Mouse (Mus musculus): Measurements from ENCODE around the gene Abcf1. TPM values are rescaled to one million over a fixed set of nuclear protein-coding genes. Genes with fewer than 3 reads are reported as not detected.

Gene Abcf1
- polyA plus RNA-seq, 1 experiment = 122 TPM

- Histone ChIP-seq H3K27ac (ENCODE audit: control insufficient read depth, insufficient read depth, low read depth, low read length) (no peak overlapping the region), H3K4me3 (ENCODE audit: control insufficient read depth, low read depth, low read length) (no peak overlapping the region), H3K36me3 (ENCODE audit: control insufficient read depth, insufficient read depth, low read length) (no peaks in the 10 kb centered on the region), H3K4me1 (ENCODE audit: control insufficient read depth, insufficient read depth, low read length) (no peaks in the 10 kb centered on the region; the same call in none of the 2 replicates), H3K27me3 (ENCODE audit: control insufficient read depth, insufficient read depth, low read length) (no peaks in the 10 kb centered on the region)
- no peak for TF ChIP-seq POLR2A (IDR thresholded peaks at IDR 0.05; ENCODE audit: control insufficient read depth, low read depth, low read length)
- no peak for TF ChIP-seq CTCF (IDR thresholded peaks at IDR 0.05; ENCODE audit: control insufficient read depth, insufficient read depth, insufficient replicate concordance, low read depth, low read length)
Observed at GRCm38 (mm10) chr17:36001121-36001897, 31.7 kb upstream of the Abcf1 start.

GRCm38 (mm10) chr17:36000349-36000748, 30.8 kb upstream of the Abcf1 start:
- no peaks in the 10 kb centered on the region for H3K36me3 ChIP-seq (ENCODE audit: control insufficient read depth, insufficient read depth, low read length)
- no peaks in the 10 kb centered on the region for H3K27me3 ChIP-seq (ENCODE audit: control insufficient read depth, insufficient read depth, low read length)
- no peak overlapping the region for H3K27ac ChIP-seq (ENCODE audit: control insufficient read depth, insufficient read depth, low read depth, low read length)
- H3K4me1 ChIP-seq (ENCODE audit: control insufficient read depth, insufficient read depth, low read length) = no peaks in the 10 kb centered on the region; the same call in none of the 2 replicates
- no peak overlapping the region for H3K4me3 ChIP-seq (ENCODE audit: control insufficient read depth, low read depth, low read length)
- no peak for TF ChIP-seq POLR2A (IDR thresholded peaks at IDR 0.05; ENCODE audit: control insufficient read depth, low read depth, low read length)
- TF ChIP-seq CTCF (IDR thresholded peaks at IDR 0.05; ENCODE audit: control insufficient read depth, insufficient read depth, insufficient replicate concordance, low read depth, low read length) = no peak

GRCm38 (mm10) chr17:35999356-35999755, 29.8 kb upstream of the Abcf1 start:
- no peak overlapping the region for H3K27ac ChIP-seq (ENCODE audit: control insufficient read depth, insufficient read depth, low read depth, low read length)
- H3K4me1 ChIP-seq (ENCODE audit: control insufficient read depth, insufficient read depth, low read length) = no peaks in the 10 kb centered on the region; the same call in none of the 2 replicates
- H3K36me3 ChIP-seq (ENCODE audit: control insufficient read depth, insufficient read depth, low read length) = no peaks in the 10 kb centered on the region
- no peak overlapping the region for H3K4me3 ChIP-seq (ENCODE audit: control insufficient read depth, low read depth, low read length)
- no peak for TF ChIP-seq POLR2A (IDR thresholded peaks at IDR 0.05; ENCODE audit: control insufficient read depth, low read depth, low read length)
- TF ChIP-seq CTCF (IDR thresholded peaks at IDR 0.05; ENCODE audit: control insufficient read depth, insufficient read depth, insufficient replicate concordance, low read depth, low read length) = no peak
- H3K27me3 ChIP-seq (ENCODE audit: control insufficient read depth, insufficient read depth, low read length) = no peaks in the 10 kb centered on the region

- H3K4me3 ChIP-seq (ENCODE audit: control insufficient read depth, low read depth, low read length) = no peak overlapping the region
- H3K27ac ChIP-seq (ENCODE audit: control insufficient read depth, insufficient read depth, low read depth, low read length) = no peak overlapping the region
- no peaks in the 10 kb centered on the region for H3K27me3 ChIP-seq (ENCODE audit: control insufficient read depth, insufficient read depth, low read length)
- H3K36me3 ChIP-seq (ENCODE audit: control insufficient read depth, insufficient read depth, low read length) = no peaks in the 10 kb centered on the region
- no peak for TF ChIP-seq POLR2A (IDR thresholded peaks at IDR 0.05; ENCODE audit: control insufficient read depth, low read depth, low read length)
- no peak for TF ChIP-seq CTCF (IDR thresholded peaks at IDR 0.05; ENCODE audit: control insufficient read depth, insufficient read depth, insufficient replicate concordance, low read depth, low read length)
- no peaks in the 10 kb centered on the region; the same call in none of the 2 replicates for H3K4me1 ChIP-seq (ENCODE audit: control insufficient read depth, insufficient read depth, low read length)
Observed at GRCm38 (mm10) chr17:35998545-35999305, 29.2 kb upstream of the Abcf1 start.

- H3K27me3 ChIP-seq (ENCODE audit: control insufficient read depth, insufficient read depth, low read length) = no peaks in the 10 kb centered on the region
- H3K27ac ChIP-seq (ENCODE audit: control insufficient read depth, insufficient read depth, low read depth, low read length) = no peak overlapping the region
- H3K4me3 ChIP-seq (ENCODE audit: control insufficient read depth, low read depth, low read length) = no peak overlapping the region
- no peaks in the 10 kb centered on the region; the same call in none of the 2 replicates for H3K4me1 ChIP-seq (ENCODE audit: control insufficient read depth, insufficient read depth, low read length)
- no peaks in the 10 kb centered on the region for H3K36me3 ChIP-seq (ENCODE audit: control insufficient read depth, insufficient read depth, low read length)
- TF ChIP-seq POLR2A (IDR thresholded peaks at IDR 0.05; ENCODE audit: control insufficient read depth, low read depth, low read length) (no peak), CTCF (IDR thresholded peaks at IDR 0.05; ENCODE audit: control insufficient read depth, insufficient read depth, insufficient replicate concordance, low read depth, low read length) (no peak)
Observed at GRCm38 (mm10) chr17:35997713-35998510, 28.4 kb upstream of the Abcf1 start.

- H3K4me3 ChIP-seq (ENCODE audit: control insufficient read depth, low read depth, low read length) = no peak overlapping the region
- no peaks in the 10 kb centered on the region for H3K36me3 ChIP-seq (ENCODE audit: control insufficient read depth, insufficient read depth, low read length)
- H3K4me1 ChIP-seq (ENCODE audit: control insufficient read depth, insufficient read depth, low read length) = no peaks in the 10 kb centered on the region; the same call in none of the 2 replicates
- no peak for TF ChIP-seq POLR2A (IDR thresholded peaks at IDR 0.05; ENCODE audit: control insufficient read depth, low read depth, low read length)
- TF ChIP-seq CTCF (IDR thresholded peaks at IDR 0.05; ENCODE audit: control insufficient read depth, insufficient read depth, insufficient replicate concordance, low read depth, low read length) = peak; percentile 75; the same call in 1 of the 2 replicates
- no peaks in the 10 kb centered on the region for H3K27me3 ChIP-seq (ENCODE audit: control insufficient read depth, insufficient read depth, low read length)
- no peak overlapping the region for H3K27ac ChIP-seq (ENCODE audit: control insufficient read depth, insufficient read depth, low read depth, low read length)
Observed at GRCm38 (mm10) chr17:35996949-35997348, 27.4 kb upstream of the Abcf1 start.
